Mouse (Mus musculus): ENCODE measurements at regions not wholly inside any gene's neighbourhood (a gene's known extent, or its start where the extent isn't known, plus 50 kb on each side); places are given as distances from the start of the nearest gene placed in this dataset.
A peak's percentile ranks its signal among the peaks of the same experiment; 100 is the strongest.

- DNase-seq (ENCODE audit: low spot score), result no peak
These were observed 59.9 kb downstream of the S1pr1 start for GRCm38 (mm10) chr3:115655020-115655419.

GRCm38 (mm10) chr3:115652236-115652635 lies 62.6 kb downstream of the S1pr1 start:
- no peak for DNase-seq (ENCODE audit: low spot score)

DNA sequence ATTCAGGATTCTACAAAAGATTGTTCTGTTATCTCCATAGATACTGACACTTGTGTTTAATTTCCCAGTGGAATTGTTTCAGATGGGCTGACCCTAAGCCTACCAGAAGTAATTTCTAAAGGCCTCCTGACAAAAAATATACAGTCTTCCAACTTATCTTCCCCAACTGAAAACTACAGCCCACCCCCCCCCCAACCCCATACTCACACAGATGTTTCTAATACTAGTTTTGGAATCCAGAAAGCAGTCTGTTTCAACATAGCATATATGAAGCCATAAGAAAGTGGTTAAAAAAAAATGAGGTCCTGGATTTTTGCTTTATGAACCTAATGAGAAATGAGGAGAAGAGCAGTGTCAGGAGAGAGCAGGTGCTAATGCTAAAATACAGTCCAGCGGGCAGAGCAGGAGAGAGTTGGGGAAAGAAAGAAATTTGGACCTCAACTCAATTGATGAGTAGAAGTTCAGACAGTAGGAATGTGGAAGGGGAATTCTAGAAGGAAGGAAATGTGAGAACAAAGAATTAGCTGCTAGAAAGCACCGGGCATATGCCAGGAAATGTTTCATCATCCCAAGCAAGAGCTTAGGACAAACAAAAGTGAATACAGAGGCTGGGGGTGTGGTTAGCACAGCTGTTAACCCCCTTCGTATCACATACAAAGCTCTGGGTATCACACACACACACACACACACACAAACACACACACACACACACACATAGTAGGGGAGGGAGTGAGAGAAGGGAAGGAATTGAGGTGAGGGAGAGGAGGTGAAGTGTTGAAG lies 65.3 kb downstream of the S1pr1 start:
- no peak for DNase-seq (ENCODE audit: low spot score)

GRCm38 (mm10) chr3:115646993-115647392 lies 67.9 kb downstream of the S1pr1 start:
- DNase-seq (ENCODE audit: low spot score), result no peak

DNA sequence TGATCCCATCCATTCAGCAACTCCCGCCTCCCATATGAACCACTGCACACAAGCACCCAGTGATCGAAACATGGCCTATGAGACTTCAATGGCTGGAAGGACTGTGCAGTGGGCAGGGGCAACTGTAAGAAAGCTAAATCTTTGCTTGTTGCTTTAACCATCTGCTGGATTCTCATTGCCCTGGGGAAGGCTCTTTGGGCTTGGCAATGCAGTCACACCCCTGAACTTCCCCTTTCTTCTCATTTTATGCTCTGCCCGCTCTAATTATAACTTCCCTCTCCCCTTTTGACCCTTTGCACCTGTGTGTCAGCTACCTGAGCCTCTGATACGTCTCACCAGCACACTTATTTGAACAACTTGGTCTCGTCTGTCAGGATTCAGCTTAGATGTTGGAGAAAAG lies 70.6 kb downstream of the S1pr1 start:
- no peak for DNase-seq (ENCODE audit: low spot score)

GRCm38 (mm10) chr3:115642846-115643260 lies 72.0 kb downstream of the S1pr1 start:
- DNase-seq (ENCODE audit: low spot score), result peak; percentile 89

DNA sequence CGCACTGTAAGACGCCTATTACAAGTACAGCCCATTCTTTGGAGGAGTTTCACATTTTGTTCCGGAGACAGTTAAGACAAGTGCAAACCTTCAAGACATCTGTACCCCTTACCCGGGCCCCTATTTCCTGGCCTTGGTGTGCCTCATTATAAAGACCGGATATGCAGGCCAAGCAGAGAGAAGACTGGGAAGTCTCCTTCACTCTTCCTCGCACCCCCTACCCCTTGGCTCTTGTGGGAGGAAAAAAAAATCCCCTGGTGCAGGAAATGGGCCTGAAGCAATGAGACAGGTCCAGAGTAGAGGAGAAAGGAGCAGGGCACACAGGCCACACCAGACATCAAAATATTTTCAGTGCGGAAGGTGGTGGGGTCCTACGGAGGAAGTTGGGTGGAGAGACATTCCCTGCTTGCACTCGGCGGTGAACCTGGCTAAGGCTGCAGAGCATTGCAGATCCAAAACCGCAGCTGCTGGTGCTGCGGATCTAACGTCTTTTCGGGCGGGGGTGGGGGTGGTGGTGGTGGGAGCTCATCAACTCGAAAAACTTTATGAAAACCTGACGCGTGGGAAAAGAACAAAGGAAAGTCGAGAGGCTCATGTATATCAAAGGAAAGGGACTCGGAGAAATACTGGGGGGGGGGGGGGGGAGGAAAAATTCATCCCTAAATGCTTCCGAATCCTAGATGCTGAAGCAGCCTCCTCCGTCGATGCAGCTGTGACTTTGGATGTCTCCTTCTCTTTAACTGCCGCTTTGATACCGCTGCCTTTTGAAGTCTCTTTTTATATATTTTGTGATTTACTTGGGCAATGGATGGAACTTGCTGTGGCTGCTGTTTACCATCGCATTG lies 72.6 kb downstream of the S1pr1 start:
- peak; percentile 69 for DNase-seq (ENCODE audit: low spot score)

DNA sequence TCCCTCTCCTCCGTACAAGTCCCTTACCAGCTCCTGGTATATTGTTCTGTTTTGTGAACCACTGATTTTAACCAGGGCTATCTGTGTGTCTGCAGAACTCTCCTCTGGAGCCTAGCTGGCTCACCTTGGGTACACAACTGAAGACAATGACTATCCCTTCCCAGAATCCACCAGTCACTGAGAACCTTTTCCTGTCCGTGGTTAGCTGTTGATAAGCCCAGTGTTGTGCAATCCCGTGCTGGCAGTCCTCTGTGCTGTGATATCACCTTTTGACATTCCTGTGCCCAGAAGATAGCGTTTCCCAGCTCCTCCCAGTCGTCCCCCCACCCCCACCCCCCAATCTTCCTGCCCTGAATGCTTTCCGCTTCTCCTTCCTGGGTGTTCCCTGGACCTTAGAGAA lies 73.5 kb downstream of the S1pr1 start:
- DNase-seq (ENCODE audit: low spot score), result peak; percentile 44

- DNase-seq (ENCODE audit: low spot score), result no peak
These were observed 79.4 kb downstream of the S1pr1 start for GRCm38 (mm10) chr3:115635487-115635886.

- no peak for DNase-seq (ENCODE audit: low spot score)
These were observed 79.8 kb downstream of the S1pr1 start for GRCm38 (mm10) chr3:115635081-115635480.

DNA sequence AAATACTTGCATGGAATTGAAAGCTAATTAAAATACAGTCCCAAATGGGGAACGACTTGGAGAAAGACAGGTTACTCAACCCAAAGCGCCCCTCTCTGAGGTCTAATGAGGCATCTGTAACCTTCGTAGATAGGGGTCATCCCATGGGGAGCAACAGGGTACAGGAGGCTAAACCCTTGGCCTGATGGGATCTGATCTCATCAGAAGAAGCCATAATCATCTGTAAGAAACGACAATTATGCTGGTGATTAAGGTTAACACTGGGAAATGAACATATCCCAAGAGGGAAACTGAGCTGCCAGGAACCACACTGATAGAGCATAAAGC lies 82.5 kb downstream of the S1pr1 start:
- DNase-seq (ENCODE audit: low spot score), result no peak

DNA sequence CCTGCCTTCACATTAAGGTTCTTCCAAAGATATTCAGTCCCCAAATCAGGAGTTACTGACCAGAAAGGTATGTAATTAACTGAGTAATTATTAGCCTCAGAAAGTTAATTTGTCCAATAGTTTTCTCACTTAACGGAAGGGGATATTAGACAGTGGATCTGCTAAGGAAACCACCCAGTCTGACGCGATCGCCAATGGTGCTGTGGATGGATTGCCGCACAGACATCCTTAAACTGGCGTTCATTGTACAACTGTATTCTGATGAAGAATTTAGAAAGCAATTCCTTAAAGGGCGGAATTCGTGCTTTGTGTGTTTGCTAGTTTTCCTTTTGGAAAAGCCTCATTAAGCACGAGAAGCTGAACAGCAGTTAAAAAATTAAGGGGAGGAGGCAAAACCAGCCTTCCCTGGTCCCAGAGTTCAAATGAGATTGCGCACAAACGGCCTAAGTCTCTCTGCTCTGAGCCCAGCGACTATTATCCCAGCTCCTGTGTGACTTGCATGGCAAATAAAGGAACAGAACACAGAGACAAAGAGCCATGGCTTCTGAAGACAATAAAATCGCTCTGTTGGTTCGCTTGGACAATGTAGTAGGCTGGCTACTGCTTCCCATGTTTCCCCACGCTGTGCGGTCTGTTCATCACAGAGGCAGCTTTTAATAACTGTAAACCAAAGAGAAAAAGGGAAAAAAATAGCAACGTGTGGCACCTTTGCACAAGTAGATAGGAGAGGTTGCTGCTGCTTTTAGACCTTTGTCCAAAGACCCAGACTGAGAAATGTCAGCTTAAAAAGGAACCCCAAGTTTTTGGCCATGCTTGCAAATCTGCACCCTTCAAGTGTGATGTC lies 83.1 kb downstream of the S1pr1 start:
- peak; percentile 59 for DNase-seq (ENCODE audit: low spot score)

DNA sequence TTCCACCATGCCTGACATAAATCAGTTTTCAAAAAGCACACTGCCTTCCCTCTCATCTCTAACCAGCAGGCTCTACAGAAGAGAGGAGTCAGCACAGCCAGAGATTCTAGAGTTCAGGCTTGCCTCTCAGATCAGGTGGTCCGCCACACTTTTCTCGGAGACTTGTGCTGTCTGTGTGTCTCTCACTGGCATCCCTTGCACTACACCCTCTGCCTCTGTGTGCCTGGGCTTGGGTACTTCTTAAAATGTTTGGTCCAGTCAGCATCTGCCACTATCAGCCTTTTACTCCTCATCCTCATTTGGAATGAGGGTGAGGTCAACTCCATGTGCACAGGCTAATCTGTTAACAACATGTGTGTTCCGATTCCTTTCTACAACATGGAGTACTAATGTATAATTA lies 92.0 kb downstream of the S1pr1 start:
- no peak for DNase-seq (ENCODE audit: low spot score)

DNA sequence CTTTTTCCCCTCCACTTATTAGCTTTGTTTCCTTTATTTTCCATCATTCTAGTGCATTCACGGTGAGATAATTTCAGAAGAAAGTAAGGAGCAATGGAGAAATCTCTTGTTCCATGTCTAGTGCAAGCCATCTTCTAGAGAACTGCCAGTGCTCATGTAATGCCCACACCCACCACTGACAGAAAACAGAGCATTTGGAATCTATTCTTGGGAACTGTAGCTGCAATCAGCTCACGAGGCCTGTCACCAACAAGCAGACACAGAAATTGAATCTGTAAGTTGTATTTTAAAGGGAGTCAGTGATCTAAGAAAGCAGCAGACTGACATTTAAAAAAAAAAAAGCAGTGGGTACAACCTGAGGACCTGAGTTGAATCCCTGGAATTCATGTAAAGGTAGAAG lies 92.6 kb downstream of the S1pr1 start:
- no peak for DNase-seq (ENCODE audit: low spot score)

- no peak for DNase-seq (ENCODE audit: low spot score)
These were observed 94.9 kb downstream of the S1pr1 start for GRCm38 (mm10) chr3:115619970-115620369.

GRCm38 (mm10) chr3:115615994-115616598 lies 98.8 kb downstream of the S1pr1 start:
- peak; percentile 69 for DNase-seq (ENCODE audit: low spot score)

DNA sequence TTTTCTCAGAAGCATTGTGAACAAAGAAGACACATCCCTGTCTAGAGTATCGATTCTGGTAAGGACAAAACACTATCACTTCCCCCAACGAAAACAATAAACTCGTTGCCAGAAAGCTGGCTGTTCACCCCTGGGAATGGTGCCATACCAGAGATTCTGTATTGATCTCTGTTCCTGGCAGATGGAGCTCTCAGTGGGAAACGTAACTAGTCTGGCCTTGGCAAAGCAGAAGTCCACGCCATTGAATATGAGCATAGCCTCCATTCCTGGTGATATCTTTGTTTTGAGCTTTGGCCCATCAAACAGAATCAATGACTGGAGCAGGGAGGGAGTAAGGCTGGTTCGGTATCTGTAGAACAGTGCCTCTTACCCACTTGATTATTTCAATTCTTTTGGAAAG lies 102.0 kb downstream of the S1pr1 start:
- no peak for DNase-seq (ENCODE audit: low spot score)

- DNase-seq (ENCODE audit: low spot score), result no peak
These were observed 106.8 kb downstream of the S1pr1 start for GRCm38 (mm10) chr3:115608087-115608486.

DNA sequence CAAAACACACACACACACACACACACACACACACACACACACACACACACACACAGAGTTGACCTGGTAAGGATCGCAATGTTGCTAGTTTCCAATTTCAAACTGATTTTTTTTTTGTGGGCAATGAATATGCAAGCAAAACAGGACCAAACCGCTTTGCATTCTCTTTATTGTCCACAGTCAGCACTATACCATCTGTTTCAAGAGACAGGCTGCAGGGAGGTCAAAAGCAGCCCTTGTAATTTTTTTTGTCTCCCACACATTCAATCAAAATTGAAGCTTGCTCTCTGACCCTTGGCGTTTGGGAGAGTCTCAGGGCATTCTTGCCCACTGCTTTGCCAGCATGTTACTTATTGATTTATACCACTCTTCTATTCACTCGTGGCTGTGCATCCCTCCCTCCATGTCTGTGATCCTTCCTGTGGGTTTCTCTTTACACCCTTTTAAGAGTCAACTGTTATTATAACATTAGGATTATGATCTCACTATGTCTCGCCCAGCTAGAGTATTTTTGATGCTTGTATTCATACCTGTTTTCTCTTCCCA lies 110.1 kb downstream of the S1pr1 start:
- DNase-seq (ENCODE audit: low spot score), result peak; percentile 42

GRCm38 (mm10) chr3:115604267-115604666 lies 110.6 kb downstream of the S1pr1 start:
- peak; percentile 5 for DNase-seq (ENCODE audit: low spot score)

- DNase-seq (ENCODE audit: low spot score), result no peak
These were observed 111.1 kb downstream of the S1pr1 start for GRCm38 (mm10) chr3:115603803-115604202.

DNA sequence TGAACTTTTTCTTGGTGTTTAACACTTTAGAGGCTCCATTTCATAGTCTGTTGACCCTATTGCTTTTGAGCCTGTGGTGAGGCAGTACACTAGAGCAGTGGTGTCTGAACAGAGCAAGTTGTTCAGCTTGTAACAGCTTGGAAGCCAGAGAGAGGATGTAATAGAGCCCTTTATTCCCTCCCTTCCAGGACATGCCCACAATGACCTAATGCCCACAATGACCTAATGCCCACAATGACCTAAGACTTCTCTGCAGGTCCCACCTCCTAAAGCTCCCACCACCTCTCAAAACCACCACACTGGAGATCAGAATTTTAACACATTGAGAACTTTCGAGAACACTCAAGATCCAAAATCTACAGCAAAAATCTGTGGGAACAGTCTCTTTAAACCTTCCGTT lies 115.6 kb downstream of the S1pr1 start:
- DNase-seq (ENCODE audit: low spot score), result no peak

All from embryo, embryonic 10.5 days (tissue).